Mouse (Mus musculus): ENCODE data around the gene Vps26b. TPM values are rescaled to one million over a fixed set of nuclear protein-coding genes. Genes with fewer than 3 reads are reported as not detected.

Vps26b gene
- polyA plus RNA-seq (2014; fragmentation: Illumina TruSeq; extraction: RNeasy Lipid Tissue Mini Kit (QIAGEN cat#74804); ENCODE audit: low read depth, low replicate concordance) = 30.7 TPM

DNA sequence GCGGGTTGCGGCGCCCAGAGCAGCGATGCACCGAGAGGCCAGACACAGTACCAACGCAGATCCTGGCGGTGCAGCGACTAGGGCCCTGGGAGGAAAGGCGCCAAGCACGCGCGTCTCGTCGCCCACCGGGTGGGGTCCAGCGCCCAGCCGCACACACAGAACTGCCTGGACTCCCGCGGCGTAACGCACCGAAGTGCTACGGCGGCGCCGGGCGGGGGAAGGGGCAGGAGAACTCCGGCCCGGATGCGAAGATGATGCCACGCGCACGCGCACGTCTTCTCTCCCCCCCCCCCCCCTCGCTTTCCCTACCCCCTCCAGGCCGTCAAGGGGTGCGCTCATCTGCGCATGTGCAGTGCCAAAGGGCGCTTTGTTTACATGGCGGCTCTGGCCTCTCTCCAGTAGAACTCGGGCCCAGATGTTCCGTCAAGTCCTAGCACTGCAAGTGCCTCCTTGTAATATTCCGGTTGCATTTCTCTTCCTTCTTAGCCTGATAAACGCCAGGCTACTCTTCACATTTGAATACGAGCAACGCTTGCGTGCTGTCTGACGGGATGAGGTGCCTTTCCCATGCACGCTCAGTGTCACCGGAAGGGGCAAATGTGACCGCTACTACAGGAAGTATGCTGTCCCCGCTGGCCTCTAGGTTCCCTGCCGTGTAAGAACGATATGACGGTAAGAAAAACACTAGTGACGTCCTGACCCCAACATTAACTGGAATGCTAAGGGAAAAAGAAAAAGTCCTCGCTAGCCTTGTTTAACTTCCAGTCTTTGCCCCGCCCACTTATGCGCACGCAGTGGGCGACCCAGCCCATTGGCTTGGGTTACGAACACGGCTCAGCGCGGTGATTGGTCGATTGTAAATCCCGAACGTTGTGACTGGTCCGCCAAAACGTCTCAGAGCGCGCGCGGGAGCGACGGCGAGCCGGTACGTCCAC lies at the start of gene Vps26b, which contains the start of gene Ncapd3:
TSS of gene Vps26b (minus strand) at position 238 of the 935 bp plus-strand sequence.
TSS of gene Ncapd3 (plus strand) at position 348 of the 935 bp plus-strand sequence.

DNA sequence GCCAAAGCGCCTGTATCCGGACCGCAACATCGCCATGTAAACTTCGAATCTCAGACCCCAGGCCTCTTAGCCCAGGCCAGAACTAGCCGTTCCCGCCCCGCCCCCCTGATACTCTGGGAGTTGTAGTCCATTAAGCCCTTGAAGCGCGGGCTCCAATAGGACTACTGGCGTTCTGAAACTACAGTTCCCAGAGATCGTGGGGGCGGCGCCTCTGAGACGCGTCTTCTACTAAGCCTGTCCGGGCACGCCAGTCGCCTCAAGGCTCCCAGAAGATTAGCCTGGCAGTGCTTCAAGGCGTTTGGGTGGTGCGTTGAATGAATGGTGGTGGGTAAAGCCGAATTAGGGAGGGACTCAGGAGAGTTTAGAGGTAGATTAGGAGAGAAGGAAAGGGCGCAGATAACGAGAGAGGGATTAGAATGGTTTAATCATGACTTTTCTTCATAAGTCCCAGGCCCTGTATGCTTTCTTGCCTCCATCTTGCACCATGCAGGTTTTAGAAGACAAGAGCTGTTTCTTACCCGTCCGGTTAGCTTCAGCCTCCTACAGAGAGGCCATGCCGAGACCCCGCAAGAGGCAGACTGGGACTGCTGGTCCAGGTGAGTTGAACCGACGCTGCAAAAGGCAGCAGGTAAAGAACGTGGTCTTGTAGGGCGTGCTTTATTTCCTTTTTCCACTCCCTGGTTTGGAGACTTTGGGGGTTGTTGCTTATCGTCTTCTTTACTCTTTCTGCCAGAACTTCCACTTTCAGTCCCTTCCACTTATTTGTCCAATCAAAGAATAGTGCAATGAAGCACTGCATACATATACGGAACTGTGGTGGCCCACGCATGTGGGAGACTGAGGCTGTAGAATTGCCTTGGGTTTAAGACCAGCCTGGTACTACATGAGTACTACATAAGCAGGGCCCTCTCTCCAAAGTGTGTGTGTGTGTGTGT lies 30.1 kb downstream of the Vps26b start, which contains the start of the genes Acad8 and Thyn1:
TSS of gene Acad8 (minus strand) at position 106 of the 935 bp plus-strand sequence.
TSS of gene Thyn1 (plus strand) at position 250 of the 935 bp plus-strand sequence.

Other genes with a start within 250 kb of the Vps26b start
- gene Glb1l2, start 223.6 kb downstream of the Vps26b start, polyA plus RNA-seq (2014; fragmentation: Illumina TruSeq; extraction: RNeasy Lipid Tissue Mini Kit (QIAGEN cat#74804); ENCODE audit: low read depth, low replicate concordance) = 2.8 TPM
- gene Glb1l3, start 169.2 kb downstream of the Vps26b start, polyA plus RNA-seq (2014; fragmentation: Illumina TruSeq; extraction: RNeasy Lipid Tissue Mini Kit (QIAGEN cat#74804); ENCODE audit: low read depth, low replicate concordance) = not detected
- gene Gm1110, start 107.0 kb downstream of the Vps26b start, polyA plus RNA-seq (2014; fragmentation: Illumina TruSeq; extraction: RNeasy Lipid Tissue Mini Kit (QIAGEN cat#74804); ENCODE audit: low read depth, low replicate concordance) = not detected
- gene Acad8, start 30.5 kb downstream of the Vps26b start, polyA plus RNA-seq (2014; fragmentation: Illumina TruSeq; extraction: RNeasy Lipid Tissue Mini Kit (QIAGEN cat#74804); ENCODE audit: low read depth, low replicate concordance) = 20.3 TPM
- gene Thyn1, start 30.4 kb downstream of the Vps26b start, polyA plus RNA-seq (2014; fragmentation: Illumina TruSeq; extraction: RNeasy Lipid Tissue Mini Kit (QIAGEN cat#74804); ENCODE audit: low read depth, low replicate concordance) = 46.7 TPM
- 22.3 TPM for gene Ncapd3, start 110 bp upstream of the Vps26b start, polyA plus RNA-seq (2014; fragmentation: Illumina TruSeq; extraction: RNeasy Lipid Tissue Mini Kit (QIAGEN cat#74804); ENCODE audit: low read depth, low replicate concordance)
- gene Jam3, start 125.4 kb upstream of the Vps26b start, polyA plus RNA-seq (2014; fragmentation: Illumina TruSeq; extraction: RNeasy Lipid Tissue Mini Kit (QIAGEN cat#74804); ENCODE audit: low read depth, low replicate concordance) = 12.3 TPM